Mouse (Mus musculus) intestine, postnatal 0 days (tissue): ENCODE data around the gene Trabd2b. TPM values are rescaled to one million over a fixed set of nuclear protein-coding genes. Genes with fewer than 3 reads are reported as not detected.

Source experiments
- ATAC-seq: fragments of 200-750 bp; cut with Nextera tagmentation; 2 replicates; pipeline ENCODE4 v1.8.0; 2017; ENCODE audit warnings: mild to moderate bottlenecking, moderate TSS enrichment, moderate library complexity
- H3K27ac ChIP-seq: fragments of 300-500 bp; sonication (generic); 2 replicates; pipeline ENCODE4 v1.5.1; 2014; ENCODE audit warnings: mild to moderate bottlenecking, low read depth, low read length, moderate library complexity
- H3K27me3 ChIP-seq: fragments of 300-500 bp; sonication (generic); replicated peaks from 2 replicates; pipeline ENCODE4 v1.6.1; 2014; ENCODE audit warnings: low read length, mixed read lengths; ENCODE audit not compliant: control insufficient read depth, insufficient read depth
- H3K36me3 ChIP-seq: fragments of 300-500 bp; sonication (generic); 2 replicates; pipeline ENCODE4 v1.6.1; 2014; ENCODE audit warnings: mild to moderate bottlenecking, moderate library complexity; ENCODE audit not compliant: control insufficient read depth, insufficient read depth
- H3K4me1 ChIP-seq: fragments of 300-500 bp; sonication (generic); replicated peaks from 2 replicates; pipeline ENCODE4 v1.6.1; 2014; ENCODE audit warnings: antibody characterized with exemption, low read length, mixed read lengths; ENCODE audit not compliant: control insufficient read depth, insufficient read depth
- H3K4me2 ChIP-seq: fragments of 300-500 bp; sonication (generic); replicated peaks from 2 replicates; pipeline ENCODE4 v1.6.1; 2014; ENCODE audit warnings: low read depth, mild to moderate bottlenecking, moderate library complexity
- H3K4me3 ChIP-seq: fragments of 300-500 bp; sonication (generic); 2 replicates; pipeline ENCODE4 v1.5.1; 2014; ENCODE audit warnings: low read depth, low read length
- H3K9ac ChIP-seq: fragments of 300-500 bp; sonication (generic); 2 replicates; pipeline ENCODE4 v1.6.1; 2014; ENCODE audit warnings: mild to moderate bottlenecking, low read depth, low read length
- H3K9me3 ChIP-seq: fragments of 300-500 bp; sonication (generic); 2 replicates; pipeline ENCODE4 v1.6.1; 2016; ENCODE audit warnings: mixed run types; ENCODE audit not compliant: control insufficient read depth
- CTCF ChIP-seq: sonication (generic); IDR thresholded peaks from 2 replicates; pipeline ENCODE4 v1.5.1; 2016; ENCODE audit warnings: low read depth, mild to moderate bottlenecking, control low read depth, antibody characterized with exemption, moderate library complexity
- WGBS: fragments of 180-500 bp; shearing (Covaris S2); extraction: QIAGEN DNeasy Blood & Tissue Kit; methylation state at CpG from one replicate; pipeline ENCODE4 v1.1.7; 2014; 5-methylcytosine and 5-hydroxymethylcytosine counted together
- polyA plus RNA-seq: library from polyadenylated mRNA; unstranded; fragments of >200 nt; fragmentation: Nextera tagmentation; extraction: Ambion mirVana; gene quantifications from 2 replicates; pipeline ENCODE4 v1.2.1, GENCODE M21; 2015

The Trabd2b gene
- polyA plus RNA-seq, 1 experiment from 2014 or later = 0.20 TPM

DNA sequence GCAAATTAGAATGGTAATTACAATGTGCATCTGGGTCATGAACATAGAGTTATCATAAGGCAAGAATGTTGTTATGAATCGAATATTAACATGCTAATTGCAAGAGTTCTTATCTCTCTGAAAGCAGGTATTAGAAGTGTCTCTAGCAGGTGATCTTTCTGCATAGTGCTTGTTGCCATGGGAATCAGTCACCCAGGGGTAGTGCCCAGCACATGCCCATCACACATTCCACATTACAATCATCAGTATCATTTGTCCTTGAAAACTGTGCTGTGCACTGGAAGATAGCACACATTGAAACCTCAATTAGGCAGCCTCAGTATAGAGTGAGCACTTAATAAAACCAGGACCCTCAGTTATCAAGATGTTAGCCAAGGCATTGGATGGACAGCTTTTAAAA is 26.9 kb downstream of the Trabd2b start:
- no peak for TF ChIP-seq CTCF
- Histone ChIP-seq H3K4me2 (no peak overlapping the region), H3K9ac (no peak overlapping the region), H3K4me3 (no peak overlapping the region), H3K4me1 (no peaks in the 10 kb centered on the region), H3K9me3 (no peaks in the 10 kb centered on the region), H3K27ac (no peak overlapping the region), H3K27me3 (no peaks in the 10 kb centered on the region), H3K36me3 (no peaks in the 10 kb centered on the region)
- 86% methylated on average over 1 of the region's 1 CpGs for WGBS
- no peak for ATAC-seq

DNA sequence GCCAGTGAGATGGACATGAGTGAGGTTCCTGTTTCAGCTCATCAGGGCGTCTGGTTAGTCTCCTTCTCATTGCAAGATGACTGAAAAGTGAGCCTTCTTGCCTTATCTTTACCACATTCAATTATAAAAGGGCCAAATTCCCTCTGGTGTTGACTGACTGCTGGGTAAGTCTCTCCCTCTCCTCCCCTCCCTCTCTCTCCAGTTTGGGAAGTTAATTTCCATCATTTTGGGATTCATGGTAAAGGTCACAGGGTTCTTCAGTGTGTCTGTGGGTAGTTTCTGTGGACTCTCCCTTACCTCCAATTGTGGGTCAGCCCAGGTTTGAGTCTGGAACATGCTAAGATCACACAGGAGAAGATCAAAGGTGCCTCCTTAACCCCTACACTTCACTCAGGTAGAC is 28.2 kb downstream of the Trabd2b start:
- no peak for ATAC-seq
- Histone ChIP-seq H3K4me3 (no peak overlapping the region), H3K4me1 (no peaks in the 10 kb centered on the region), H3K27ac (no peak overlapping the region), H3K9ac (no peak overlapping the region), H3K4me2 (no peak overlapping the region), H3K9me3 (no peaks in the 10 kb centered on the region), H3K27me3 (no peaks in the 10 kb centered on the region), H3K36me3 (no peaks in the 10 kb centered on the region)
- 60% methylated on average over 1 of the region's 1 CpGs for WGBS
- no peak for TF ChIP-seq CTCF

DNA sequence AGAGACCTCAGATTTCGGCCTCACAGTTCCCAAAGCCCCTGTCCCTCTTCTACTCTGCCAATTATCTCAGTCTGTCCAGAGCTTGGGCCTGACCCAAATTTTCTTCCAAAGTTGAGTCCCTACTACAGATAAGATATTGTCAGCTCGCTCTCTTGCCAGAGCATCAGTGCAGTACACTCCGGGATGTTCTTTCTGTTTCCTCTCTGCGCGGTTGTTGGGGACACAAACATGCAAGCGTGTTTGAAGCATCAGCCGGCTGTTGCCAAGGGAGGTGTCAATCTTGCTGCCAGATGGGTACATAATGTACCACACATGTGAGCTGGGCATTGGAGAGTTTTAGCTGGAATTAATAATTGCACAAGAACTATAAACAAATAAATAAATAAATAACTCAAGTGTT is 28.9 kb downstream of the Trabd2b start:
- Histone ChIP-seq H3K9ac (no peak overlapping the region), H3K4me3 (no peak overlapping the region), H3K4me2 (no peak overlapping the region), H3K9me3 (no peaks in the 10 kb centered on the region), H3K27me3 (no peaks in the 10 kb centered on the region), H3K4me1 (no peaks in the 10 kb centered on the region), H3K27ac (no peak overlapping the region), H3K36me3 (no peaks in the 10 kb centered on the region)
- TF ChIP-seq CTCF = no peak
- ATAC-seq = no peak
- WGBS = 83% methylated on average over 7 of the region's 7 CpGs

DNA sequence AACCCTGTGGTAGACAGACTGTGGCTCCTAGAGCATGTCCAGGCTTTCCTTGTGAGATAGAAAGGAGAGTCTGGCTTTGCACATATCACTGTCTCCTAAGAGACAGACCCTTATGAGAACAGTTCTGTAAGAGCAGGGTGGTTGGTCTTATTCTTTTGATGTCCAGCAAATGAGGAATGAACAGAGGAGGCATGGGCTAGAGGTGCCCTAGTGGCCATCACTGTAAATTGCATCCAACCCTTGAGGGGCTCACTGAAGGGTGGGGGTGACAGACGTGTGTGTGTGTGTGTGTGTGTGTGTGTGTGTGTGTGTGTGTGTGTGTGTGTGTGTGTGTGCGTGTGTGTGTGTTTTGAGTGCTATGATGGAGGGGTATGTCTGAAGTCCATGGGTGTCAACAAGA is 32.2 kb downstream of the Trabd2b start:
- peak; percentile 53 for TF ChIP-seq CTCF
- H3K4me2 ChIP-seq = no peak overlapping the region
- 78% methylated on average over 2 of the region's 2 CpGs for WGBS
- no peaks in the 10 kb centered on the region for H3K9me3 ChIP-seq
- no peaks in the 10 kb centered on the region for H3K4me1 ChIP-seq
- H3K27me3 ChIP-seq = no peaks in the 10 kb centered on the region
- H3K27ac ChIP-seq = no peak overlapping the region
- no peak for ATAC-seq
- H3K36me3 ChIP-seq = no peaks in the 10 kb centered on the region
- H3K4me3 ChIP-seq = no peak overlapping the region
- no peak overlapping the region for H3K9ac ChIP-seq

DNA sequence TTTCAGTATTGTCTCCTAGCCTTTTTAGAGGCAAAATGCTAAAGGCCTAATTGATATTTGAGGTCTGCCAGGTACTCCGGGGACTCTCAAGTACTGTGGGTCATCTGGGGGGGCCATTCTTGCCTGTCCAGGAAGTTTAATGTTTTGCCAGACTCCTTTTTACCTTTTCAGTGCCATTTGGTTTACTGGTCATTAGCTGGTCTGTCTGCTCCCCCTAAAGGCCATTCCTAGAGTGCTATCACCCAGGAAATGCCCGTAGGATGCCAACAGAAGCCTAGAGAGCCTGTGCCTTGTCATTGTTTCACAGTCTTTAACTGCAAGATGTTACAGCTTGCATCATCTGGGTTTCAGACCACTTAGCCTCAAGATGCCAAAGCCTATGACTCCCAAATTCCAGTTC is 35.7 kb downstream of the Trabd2b start:
- Histone ChIP-seq H3K4me1 (no peaks in the 10 kb centered on the region), H3K36me3 (no peaks in the 10 kb centered on the region), H3K27me3 (no peaks in the 10 kb centered on the region), H3K4me2 (no peak overlapping the region), H3K4me3 (no peak overlapping the region), H3K9me3 (no peaks in the 10 kb centered on the region), H3K27ac (no peak overlapping the region), H3K9ac (no peak overlapping the region)
- ATAC-seq = no peak
- 47% methylated on average over 2 of the region's 2 CpGs for WGBS
- TF ChIP-seq CTCF = peak; percentile 59

DNA sequence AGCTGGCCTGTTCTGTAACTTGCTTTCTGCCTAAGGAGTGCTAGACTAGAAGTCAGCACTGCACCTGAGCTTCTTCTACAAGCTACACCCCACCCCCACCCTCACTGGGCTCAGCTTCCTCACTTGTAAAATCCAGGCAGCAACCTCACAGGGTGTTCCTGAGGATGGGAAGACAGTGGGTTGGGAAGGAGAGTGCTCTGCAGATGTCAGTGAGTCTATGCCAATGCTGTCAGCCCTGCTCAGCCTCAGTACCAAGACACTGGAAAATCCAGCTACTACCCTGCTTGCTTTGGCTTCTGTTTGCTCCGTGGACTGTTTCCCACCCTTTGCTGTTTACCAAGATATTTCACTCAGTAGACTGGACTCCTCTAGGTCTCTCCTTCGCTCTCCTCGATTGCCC is 36.1 kb downstream of the Trabd2b start:
- H3K27me3 ChIP-seq = no peaks in the 10 kb centered on the region
- TF ChIP-seq CTCF = no peak
- no peak overlapping the region for H3K4me3 ChIP-seq
- 71% methylated on average over 3 of the region's 3 CpGs for WGBS
- no peak overlapping the region for H3K4me2 ChIP-seq
- no peak overlapping the region for H3K27ac ChIP-seq
- H3K9me3 ChIP-seq = no peaks in the 10 kb centered on the region
- H3K4me1 ChIP-seq = no peaks in the 10 kb centered on the region
- no peak for ATAC-seq
- no peaks in the 10 kb centered on the region for H3K36me3 ChIP-seq
- H3K9ac ChIP-seq = no peak overlapping the region

DNA sequence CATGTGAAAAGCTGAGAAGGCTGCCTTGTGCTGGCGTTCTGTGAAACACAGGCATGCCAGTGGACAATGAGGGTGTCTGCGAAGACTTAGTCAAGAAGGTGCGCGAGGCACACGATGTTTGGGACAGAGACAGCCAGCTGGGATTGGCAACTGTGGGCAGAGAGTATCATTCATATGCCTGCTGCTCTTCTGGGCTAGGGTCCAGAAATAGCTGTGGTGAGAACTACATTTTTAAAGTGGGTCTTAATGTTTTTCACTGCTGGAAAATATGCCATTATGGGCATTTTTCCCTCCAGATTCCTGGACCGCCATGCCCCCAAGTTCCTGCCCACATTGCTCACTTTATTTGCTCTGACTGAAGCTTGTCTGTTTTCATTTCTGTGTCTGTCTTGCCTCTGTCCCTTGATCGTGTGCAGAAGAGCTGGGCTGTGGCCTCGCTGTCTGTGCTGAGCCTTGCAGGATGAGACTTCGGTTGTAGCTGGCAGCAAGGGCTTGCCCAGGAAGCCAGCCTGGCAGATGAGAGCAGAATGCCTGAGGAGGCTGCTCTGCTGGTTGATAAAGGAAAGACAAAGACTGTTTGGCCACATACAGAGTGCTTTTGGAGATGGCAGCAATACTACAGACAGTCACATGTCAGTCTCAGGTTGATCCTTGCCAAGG is 42.0 kb downstream of the Trabd2b start:
- Histone ChIP-seq H3K27me3 (no peaks in the 10 kb centered on the region), H3K27ac (no peak overlapping the region), H3K4me1 (no peaks in the 10 kb centered on the region), H3K4me3 (no peak overlapping the region), H3K36me3 (no peaks in the 10 kb centered on the region), H3K9ac (no peak overlapping the region), H3K9me3 (no peaks in the 10 kb centered on the region), H3K4me2 (no peak overlapping the region)
- WGBS = 82% methylated on average over 9 of the region's 9 CpGs
- ATAC-seq = no peak
- no peak for TF ChIP-seq CTCF
